Mouse (Mus musculus) midbrain, embryonic 14.5 days (tissue): ENCODE results near the gene Cygb. TPM values are rescaled to one million over a fixed set of nuclear protein-coding genes. Genes with fewer than 3 reads are reported as not detected.

ENCODE experiments used
- ATAC-seq: fragments of 200-750 bp; cut with Nextera tagmentation; 2 replicates; pipeline ENCODE4 v1.8.0; 2017; ENCODE audit warnings: moderate number of reproducible peaks, moderate library complexity; ENCODE audit not compliant: low FRiP score, low TSS enrichment
- DNase-seq: peaks from one replicate; pipeline ENCODE4 v3.0.0-alpha.2; 2015
- H3K27ac ChIP-seq: fragments of 300-500 bp; sonication (generic); replicated peaks from 2 replicates; pipeline ENCODE4 v1.5.1; 2014; ENCODE audit warnings: mild to moderate bottlenecking, low read depth, low read length, moderate library complexity
- H3K27me3 ChIP-seq: fragments of 300-500 bp; sonication (generic); 2 replicates; pipeline ENCODE4 v1.6.1; 2014; ENCODE audit warnings: low read length, control low read depth, mixed read lengths; ENCODE audit not compliant: control insufficient read depth, insufficient read depth
- H3K36me3 ChIP-seq: fragments of 300-500 bp; sonication (generic); 2 replicates; pipeline ENCODE4 v1.6.1; 2014; ENCODE audit warnings: low read length, control low read depth; ENCODE audit not compliant: control insufficient read depth, insufficient read depth
- H3K4me1 ChIP-seq: fragments of 300-500 bp; sonication (generic); 2 replicates; pipeline ENCODE4 v1.6.1; 2014; ENCODE audit warnings: mild to moderate bottlenecking, antibody characterized with exemption, low read length, control low read depth; ENCODE audit not compliant: control insufficient read depth, insufficient read depth
- H3K4me2 ChIP-seq: fragments of 300-500 bp; sonication (generic); 2 replicates; pipeline ENCODE4 v1.6.1; 2014; ENCODE audit warnings: mild to moderate bottlenecking, low read length, moderate library complexity
- H3K4me3 ChIP-seq: fragments of 300-500 bp; sonication (generic); replicated peaks from 2 replicates; pipeline ENCODE4 v1.5.1; 2014; ENCODE audit warnings: low read depth, low read length
- H3K9ac ChIP-seq: fragments of 300-500 bp; sonication (generic); replicated peaks from 2 replicates; pipeline ENCODE4 v1.6.1; 2014; ENCODE audit warnings: mild to moderate bottlenecking, low read length, moderate library complexity
- H3K9me3 ChIP-seq: fragments of 300-500 bp; sonication (generic); 2 replicates; pipeline ENCODE4 v1.6.1; 2016; ENCODE audit warnings: low read length, control low read depth, mixed read lengths; ENCODE audit not compliant: control insufficient read depth
- WGBS: fragments of 180-500 bp; shearing (Covaris S2); extraction: QIAGEN DNeasy Blood & Tissue Kit; methylation state at CpG from one replicate; pipeline ENCODE4 v1.1.7; 2014; 5-methylcytosine and 5-hydroxymethylcytosine counted together
- polyA plus RNA-seq: library from polyadenylated mRNA; unstranded; fragments of >200 nt; fragmentation: Nextera tagmentation; extraction: Ambion mirVana; gene quantifications from 2 replicates; pipeline ENCODE4 v1.2.1, GENCODE M21; 2014

The Cygb gene
- polyA plus RNA-seq, 1 experiment from 2014 or later = 19.1 TPM

- WGBS = 89% methylated on average over 19 of the region's 19 CpGs
- ATAC-seq = no peak
Observed at GRCm38 (mm10) chr11:116596766-116597165, 57.3 kb downstream of the Cygb start.

More at GRCm38 (mm10) chr11:116596766-116597165, 57.3 kb downstream of the Cygb start:
- Histone ChIP-seq H3K4me1 (peaks cover 6% of the 10 kb centered on the region), H3K27ac (no peak overlapping the region), H3K9me3 (no peaks in the 10 kb centered on the region), H3K4me2 (no peak overlapping the region), H3K9ac (no peak overlapping the region), H3K36me3 (no peaks in the 10 kb centered on the region), H3K4me3 (no peak overlapping the region), H3K27me3 (no peaks in the 10 kb centered on the region)
- DNase-seq = no peak

Other genes starting within 250 kb of the Cygb start
- 45.5 and 50.2 TPM in 2 replicates for gene Rnf157, start 241.3 kb downstream of the Cygb start, polyA plus RNA-seq
- 77.5 and 87.8 TPM in 2 replicates for gene Ubald2, start 220.2 kb downstream of the Cygb start, polyA plus RNA-seq
- 0.09 TPM in 1 of 2 replicates, not detected in the other for gene Qrich2, start 188.1 kb downstream of the Cygb start, polyA plus RNA-seq
- 171 and 174 TPM in 2 replicates for gene Prpsap1, start 160.1 kb downstream of the Cygb start, polyA plus RNA-seq
- 5.4 and 6.0 TPM in 2 replicates for gene Sphk1, start 123.4 kb downstream of the Cygb start, polyA plus RNA-seq
- 26.1 and 26.9 TPM in 2 replicates for gene Ube2o, start 72.9 kb downstream of the Cygb start, polyA plus RNA-seq
- 0.49 and 0.70 TPM in 2 replicates for gene Aanat, start 67.9 kb downstream of the Cygb start, polyA plus RNA-seq
- 0.61 and 0.63 TPM in 2 replicates for gene Rhbdf2, start 27.3 kb downstream of the Cygb start, polyA plus RNA-seq
- 1.6 and 3.3 TPM in 2 replicates for gene Prcd, start 779 bp downstream of the Cygb start, polyA plus RNA-seq
- not detected in 2 replicates for gene St6galnac1, start 121.2 kb upstream of the Cygb start, polyA plus RNA-seq
- gene Mxra7, start 173.7 kb upstream of the Cygb start, polyA plus RNA-seq = 20.7 and 20.9 TPM in 2 replicates
- gene Mettl23, start 189.0 kb upstream of the Cygb start, polyA plus RNA-seq = 80.4 and 87.6 TPM in 2 replicates
- gene Jmjd6, start 189.1 kb upstream of the Cygb start, polyA plus RNA-seq = 70.8 and 81.4 TPM in 2 replicates
- 51.3 and 52.8 TPM in 2 replicates for gene Mfsd11, start 198.1 kb upstream of the Cygb start, polyA plus RNA-seq
- 650 and 686 TPM in 2 replicates for gene Srsf2, start 198.8 kb upstream of the Cygb start, polyA plus RNA-seq